Mouse (Mus musculus) retina, adult 2 months (tissue): ENCODE data around the gene Wnt9b.
"Not testable (repeated sequence)": the region's sequence is repeated elsewhere in the genome, so short reads cannot be mapped to it uniquely, and the experiment has no call there.

Experiments used
- DNase-seq: peaks from one replicate; pipeline ENCODE4 v3.0.0-alpha.2; 2012; ENCODE audit warnings: low read depth, low spot score

Wnt9b gene

GRCm38 (mm10) chr11:103749306-103750089 lies at the start of gene Wnt9b:
Wnt9b (minus strand) TSS chr11:103749821.
- DNase-seq = no peak

DNA sequence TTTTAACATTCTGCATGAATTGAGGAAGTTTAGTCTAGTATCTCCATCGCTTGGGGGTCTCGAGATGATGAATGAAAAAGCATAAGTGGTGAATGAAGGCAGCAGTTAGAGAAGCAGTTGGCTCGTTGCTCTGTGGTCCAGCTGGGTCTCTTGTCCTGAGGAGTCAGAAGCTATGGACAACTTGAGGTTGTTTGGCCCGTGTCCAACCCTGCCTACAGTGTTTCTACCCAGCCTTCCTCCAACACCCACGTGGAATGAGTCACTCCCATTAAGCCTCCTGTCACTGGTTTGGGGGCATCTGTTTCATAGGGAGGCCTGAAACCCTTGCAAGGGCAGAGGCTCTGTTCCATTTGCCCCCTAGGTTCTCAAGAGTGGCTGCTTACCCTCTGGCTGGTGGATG lies 40.3 kb upstream of the Wnt9b start:
- no peak for DNase-seq

DNA sequence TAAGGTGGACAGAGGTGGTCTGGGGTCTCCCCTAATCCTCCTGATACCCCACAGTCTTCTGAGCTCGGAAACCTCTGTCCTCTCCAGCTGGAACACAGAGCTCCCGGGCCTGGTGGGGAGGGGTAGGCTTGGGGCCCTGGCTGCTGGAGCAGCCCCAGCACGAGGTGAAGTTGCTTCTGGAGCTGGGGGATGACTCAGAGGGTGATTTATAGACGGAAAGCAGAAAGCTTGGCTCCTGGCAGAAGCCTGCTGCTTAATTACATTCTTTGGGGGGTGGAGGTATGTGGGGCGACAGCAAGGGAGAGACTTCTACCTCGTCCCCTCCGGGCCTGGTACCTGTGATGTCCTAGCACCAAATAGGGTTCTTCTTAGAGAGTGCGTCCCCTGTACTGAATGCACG lies 30.5 kb upstream of the Wnt9b start:
- no peak for DNase-seq

DNA sequence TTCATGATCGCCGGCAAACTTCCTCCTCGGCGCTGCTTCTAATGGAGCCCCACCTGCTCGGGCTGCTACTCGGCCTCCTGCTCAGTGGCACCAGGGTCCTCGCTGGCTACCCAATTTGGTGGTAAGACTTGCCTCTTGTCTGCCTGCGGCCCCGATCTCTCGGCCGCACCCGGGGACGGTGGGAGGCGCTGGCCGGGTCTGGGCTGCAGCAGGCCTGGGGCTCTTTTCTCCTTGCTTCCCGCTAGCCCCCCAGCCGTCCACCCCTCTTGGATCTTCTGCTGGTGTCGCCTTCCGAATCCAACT lies 24.6 kb upstream of the Wnt9b start:
- DNase-seq = no peak

- no peak for DNase-seq
These were observed 24.0 kb upstream of the Wnt9b start, which contains the start of gene Wnt3 for GRCm38 (mm10) chr11:103773387-103774227. Wnt3 (plus strand) TSS chr11:103774150.

DNA sequence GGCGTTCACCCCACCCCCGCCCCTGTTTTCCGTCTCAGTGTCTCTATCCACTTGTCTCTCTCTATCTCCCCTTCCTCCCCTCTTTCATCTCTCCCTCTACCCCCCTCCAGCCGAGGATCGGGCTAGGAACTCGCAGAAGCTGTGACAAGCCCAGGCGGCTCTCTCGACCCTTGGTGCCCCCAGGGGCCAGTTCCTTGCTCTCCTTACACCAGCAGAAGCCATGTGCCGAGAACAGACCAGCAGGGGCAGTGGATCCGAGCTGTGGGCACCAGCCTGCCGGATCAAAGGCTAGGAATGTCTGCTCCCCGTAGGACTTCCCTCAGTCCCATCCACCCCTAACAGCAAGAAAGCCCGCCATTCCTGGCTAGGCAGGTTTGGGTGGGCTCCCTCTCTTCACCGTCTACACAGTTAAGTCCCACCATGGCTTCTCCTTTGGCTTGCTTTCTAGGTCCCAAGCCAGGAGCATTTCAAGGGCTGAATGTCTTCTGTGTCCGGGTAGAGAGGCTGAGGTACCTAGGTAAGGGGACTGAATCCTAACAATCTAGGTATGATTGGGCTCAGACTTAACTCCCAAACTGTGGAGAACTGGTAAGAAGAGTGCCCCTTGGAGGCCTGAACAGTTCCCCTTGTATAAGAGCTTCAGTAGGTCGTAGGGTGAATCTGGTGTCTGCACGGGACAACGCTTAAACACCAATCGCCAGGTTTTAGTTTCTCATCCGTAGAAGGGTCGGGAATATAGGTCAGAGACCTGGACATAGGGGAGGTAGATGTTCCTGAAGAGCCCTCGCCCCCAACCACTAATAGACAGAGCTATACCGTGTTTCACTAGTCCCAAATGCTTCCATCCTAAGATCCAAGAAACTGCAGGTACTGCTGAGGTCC lies 23.1 kb upstream of the Wnt9b start:
- DNase-seq = no peak

GRCm38 (mm10) chr11:103771160-103771817 lies 21.7 kb upstream of the Wnt9b start:
- DNase-seq = no peak

- DNase-seq = no peak
These were observed 16.0 kb upstream of the Wnt9b start for GRCm38 (mm10) chr11:103765556-103766011.

- DNase-seq = no peak
These were observed 15.0 kb upstream of the Wnt9b start for GRCm38 (mm10) chr11:103764601-103765000.

- peak; percentile 43 for DNase-seq
These were observed 14.0 kb upstream of the Wnt9b start for GRCm38 (mm10) chr11:103763410-103764163.

GRCm38 (mm10) chr11:103760891-103761290 lies 11.3 kb upstream of the Wnt9b start:
- not testable (repeated sequence) for DNase-seq

- DNase-seq = no peak
These were observed 10.5 kb upstream of the Wnt9b start for GRCm38 (mm10) chr11:103760101-103760500.

GRCm38 (mm10) chr11:103758706-103759105 lies 9.1 kb upstream of the Wnt9b start:
- peak; percentile 40 for DNase-seq

DNA sequence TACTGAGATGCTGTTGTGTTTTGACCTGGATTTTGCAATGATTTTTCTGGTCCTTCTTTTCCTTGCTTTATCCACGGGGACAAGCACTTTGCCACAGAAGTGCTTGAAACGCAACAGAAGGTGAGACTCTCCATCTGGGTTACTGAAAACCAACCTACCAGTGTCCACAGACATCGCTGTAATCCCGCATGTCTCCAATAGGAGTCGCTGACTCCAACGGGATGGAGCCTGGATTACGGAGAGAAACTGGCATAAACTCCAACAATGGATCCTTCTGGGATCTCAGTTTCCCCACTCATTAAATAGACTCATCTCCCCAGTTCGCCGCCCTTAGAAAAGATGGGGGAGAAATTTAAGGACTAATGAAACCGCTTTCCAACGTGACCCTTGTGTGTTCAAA lies 8.4 kb upstream of the Wnt9b start:
- DNase-seq = no peak

- DNase-seq = no peak
These were observed 991 bp upstream of the Wnt9b start for GRCm38 (mm10) chr11:103750612-103751011.

DNA sequence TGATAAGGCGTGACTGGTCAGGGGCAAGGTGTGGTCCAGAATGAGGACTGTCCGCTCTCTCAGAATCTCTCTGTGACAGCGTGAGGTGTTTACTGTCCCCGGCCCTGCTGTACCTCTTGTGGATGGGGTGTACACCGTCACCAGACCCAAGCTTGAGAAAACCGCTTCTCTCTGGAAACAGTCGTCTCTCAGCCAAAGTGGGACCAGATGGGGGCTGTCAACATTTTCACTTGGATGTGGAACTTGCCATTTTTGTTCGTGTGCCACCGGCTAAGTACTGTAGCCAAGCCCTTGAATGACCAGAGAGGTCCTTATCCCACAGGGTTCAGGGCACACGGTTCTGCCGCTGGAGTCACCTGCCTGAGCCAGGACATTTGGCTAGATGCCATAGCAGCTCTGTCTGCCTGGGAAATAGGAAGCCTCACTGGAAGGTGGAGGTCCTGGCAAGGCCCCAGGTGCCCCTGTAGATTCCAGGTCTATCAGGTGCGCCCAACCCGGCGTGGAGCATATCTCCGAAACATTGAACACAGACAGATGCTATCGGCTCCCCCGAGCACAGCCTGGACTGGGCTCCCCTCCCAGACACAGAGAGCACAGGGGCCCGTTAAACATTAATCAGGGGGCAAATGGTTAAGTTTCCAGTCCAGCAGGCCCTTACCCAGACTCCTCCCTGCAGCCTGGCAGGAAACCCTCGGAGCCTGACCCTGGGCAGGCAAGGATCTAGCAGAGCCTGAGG lies 14.4 kb downstream of the Wnt9b start:
- DNase-seq = no peak

- no peak for DNase-seq
These were observed 15.1 kb downstream of the Wnt9b start for GRCm38 (mm10) chr11:103734411-103735045.

DNA sequence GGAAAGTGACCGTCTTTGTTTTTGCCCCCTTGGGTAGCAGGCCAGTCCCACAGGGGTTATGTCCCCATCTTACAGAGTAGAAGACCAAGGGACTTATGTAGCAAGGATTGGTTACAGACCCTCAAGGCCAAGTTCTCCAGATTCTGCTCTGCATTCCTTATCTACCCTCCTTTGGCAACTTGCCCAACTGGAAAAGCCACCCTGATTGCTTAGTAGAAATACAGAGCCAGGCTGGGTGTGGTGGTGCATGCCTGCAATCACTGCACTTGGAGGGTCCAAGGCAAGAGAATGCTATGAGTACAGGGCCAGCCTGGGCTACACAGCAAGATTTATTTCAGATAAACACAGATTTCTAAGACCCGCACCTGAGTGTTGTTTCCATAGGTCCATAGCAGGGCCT lies 15.7 kb downstream of the Wnt9b start:
- DNase-seq = no peak

GRCm38 (mm10) chr11:103733069-103733468 lies 16.6 kb downstream of the Wnt9b start:
- DNase-seq = no peak
